Mouse (Mus musculus) erythroblast, embryonic 14.5 days (primary cell): ENCODE data around the gene Ipo7.

Experiments
- GATA1 ChIP-seq: IDR thresholded peaks from 2 replicates; pipeline ENCODE4 v1.6.1; 2012; ENCODE audit warnings: low read length, inconsistent platforms, mixed read lengths
- TAL1 ChIP-seq: IDR thresholded peaks from 3 replicates; pipeline ENCODE4 v1.6.1; 2012; ENCODE audit warnings: low read length, inconsistent platforms, mixed read lengths

DNA sequence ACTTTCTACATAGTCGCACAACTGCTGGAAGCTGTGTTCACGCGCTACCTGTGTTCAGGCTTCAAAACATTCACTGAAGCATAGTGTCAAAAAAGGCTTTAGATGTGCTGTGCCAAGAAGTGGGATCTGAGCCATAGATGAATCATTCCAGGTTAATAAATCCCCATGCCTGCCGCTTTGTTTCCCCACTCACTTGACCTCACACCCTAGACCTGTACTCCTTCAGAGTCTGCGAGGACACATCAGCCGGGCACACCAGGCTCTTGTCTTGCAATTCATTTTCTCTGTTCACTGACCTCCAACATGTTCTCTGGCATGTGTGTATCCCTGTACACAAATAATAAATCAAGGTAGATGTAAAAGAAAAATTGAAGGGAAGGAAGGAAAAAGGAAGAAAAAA, 9.0 kb upstream of the Ipo7 start:
- TF ChIP-seq GATA1 (no peak), TAL1 (no peak)
